Mouse (Mus musculus) embryonic facial prominence, embryonic 11.5 days (tissue): ENCODE data around the gene Wdr78. TPM values are rescaled to one million over a fixed set of nuclear protein-coding genes. Genes with fewer than 3 reads are reported as not detected.

Experiments used
- ATAC-seq: fragments of 200-750 bp; cut with Nextera tagmentation; replicated peaks from 2 replicates; pipeline ENCODE4 v1.8.0; 2017; ENCODE audit warnings: low read depth; ENCODE audit not compliant: insufficient number of reproducible peaks, low FRiP score, low TSS enrichment
- DNase-seq: peaks from one replicate; pipeline ENCODE4 v3.0.0-alpha.2; 2015; ENCODE audit warnings: low spot score
- H3K27ac ChIP-seq: fragments of 300-500 bp; sonication (generic); replicated peaks from 2 replicates; pipeline ENCODE4 v1.5.1; 2014; ENCODE audit warnings: mild to moderate bottlenecking, low read depth, low read length, control low read depth
- H3K27me3 ChIP-seq: fragments of 300-500 bp; sonication (generic); 2 replicates; pipeline ENCODE4 v1.6.1; 2014; ENCODE audit warnings: mild to moderate bottlenecking, low read length, moderate library complexity, mixed read lengths; ENCODE audit not compliant: control insufficient read depth, insufficient read depth
- H3K36me3 ChIP-seq: fragments of 300-500 bp; sonication (generic); replicated peaks from 2 replicates; pipeline ENCODE4 v1.6.1; 2014; ENCODE audit warnings: low read depth, mild to moderate bottlenecking, low read length, moderate library complexity, mixed read lengths; ENCODE audit not compliant: control insufficient read depth, insufficient read depth
- H3K4me1 ChIP-seq: fragments of 300-500 bp; sonication (generic); 2 replicates; pipeline ENCODE4 v1.6.1; 2014; ENCODE audit warnings: low read length, mixed read lengths; ENCODE audit not compliant: control insufficient read depth, insufficient read depth
- H3K4me2 ChIP-seq: fragments of 300-500 bp; sonication (generic); 2 replicates; pipeline ENCODE4 v1.6.1; 2014; ENCODE audit warnings: low read depth, mild to moderate bottlenecking, control low read depth, low read length, moderate library complexity
- H3K4me3 ChIP-seq: fragments of 300-500 bp; sonication (generic); 2 replicates; pipeline ENCODE4 v1.5.1; 2014; ENCODE audit warnings: low read depth, low read length, control low read depth
- H3K9ac ChIP-seq: fragments of 300-500 bp; sonication (generic); replicated peaks from 2 replicates; pipeline ENCODE4 v1.6.1; 2014; ENCODE audit warnings: mild to moderate bottlenecking, control low read depth, low read length
- H3K9me3 ChIP-seq: fragments of 300-500 bp; sonication (generic); replicated peaks from 2 replicates; pipeline ENCODE4 v1.6.1; 2016; ENCODE audit warnings: mild to moderate bottlenecking, low read length, inconsistent platforms, mixed read lengths; ENCODE audit not compliant: control insufficient read depth
- WGBS: fragments of 180-500 bp; shearing (Covaris S2); extraction: QIAGEN DNeasy Blood & Tissue Kit; methylation state at CpG from one replicate; pipeline ENCODE4 v1.1.7; 2014; 5-methylcytosine and 5-hydroxymethylcytosine counted together
- polyA plus RNA-seq: library from polyadenylated mRNA; unstranded; fragments of >200 nt; fragmentation: Nextera tagmentation; extraction: Ambion mirVana; gene quantifications from 2 replicates; pipeline ENCODE4 v1.2.1, GENCODE M21; 2014

Wdr78 gene
- polyA plus RNA-seq, 1 experiment from 2014 or later: 4.5 TPM

DNA sequence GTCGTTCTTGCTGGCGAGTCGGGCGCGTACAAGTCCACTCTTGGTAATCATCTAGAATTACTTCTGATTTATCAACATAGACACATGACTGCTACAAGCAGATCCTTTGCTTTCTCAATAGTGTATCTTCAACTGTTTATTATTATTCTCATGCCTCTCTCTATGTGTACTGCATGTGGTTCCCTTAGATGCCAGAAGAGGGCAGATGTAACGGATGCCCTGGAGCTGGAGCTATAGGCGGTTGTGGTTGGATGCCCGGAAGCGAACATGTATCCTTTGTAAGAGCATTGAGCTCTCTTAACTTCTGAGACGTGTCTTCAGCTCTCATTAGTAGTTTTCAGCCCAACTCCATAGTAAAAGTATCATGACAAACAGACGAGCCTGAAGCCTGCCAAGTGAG lies 71.4 kb downstream of the Wdr78 start:
- no peaks in the 10 kb centered on the region for H3K9me3 ChIP-seq
- H3K27me3 ChIP-seq: no peaks in the 10 kb centered on the region
- DNase-seq (no peak), ATAC-seq (no peak)
- H3K27ac ChIP-seq: no peak overlapping the region
- no peaks in the 10 kb centered on the region for H3K4me1 ChIP-seq
- no peaks in the 10 kb centered on the region for H3K36me3 ChIP-seq
- H3K4me2 ChIP-seq: no peak overlapping the region
- H3K9ac ChIP-seq: no peak overlapping the region
- WGBS: 90% methylated on average over 11 of the region's 11 CpGs
- H3K4me3 ChIP-seq: no peak overlapping the region

- Histone ChIP-seq H3K4me3 (no peak overlapping the region), H3K4me1 (no peaks in the 10 kb centered on the region), H3K27me3 (no peaks in the 10 kb centered on the region), H3K27ac (no peak overlapping the region), H3K9me3 (no peaks in the 10 kb centered on the region), H3K4me2 (no peak overlapping the region), H3K9ac (no peak overlapping the region), H3K36me3 (no peaks in the 10 kb centered on the region)
- 59% methylated on average over 5 of the region's 5 CpGs for WGBS
- no peak for ATAC-seq
- DNase-seq: no peak
Observed at GRCm38 (mm10) chr4:103039838-103040191, 74.5 kb downstream of the Wdr78 start.

- H3K36me3 ChIP-seq: no peaks in the 10 kb centered on the region
- no peaks in the 10 kb centered on the region for H3K4me1 ChIP-seq
- no peak overlapping the region for H3K27ac ChIP-seq
- H3K9ac ChIP-seq: no peak overlapping the region
- ATAC-seq (no peak), DNase-seq (no peak)
- H3K9me3 ChIP-seq: no peaks in the 10 kb centered on the region
- H3K4me3 ChIP-seq: no peak overlapping the region
- no peak overlapping the region for H3K4me2 ChIP-seq
- 85% methylated on average over 14 of the region's 14 CpGs for WGBS
- no peaks in the 10 kb centered on the region for H3K27me3 ChIP-seq
Observed at GRCm38 (mm10) chr4:103039103-103039837, 75.1 kb downstream of the Wdr78 start.

DNA sequence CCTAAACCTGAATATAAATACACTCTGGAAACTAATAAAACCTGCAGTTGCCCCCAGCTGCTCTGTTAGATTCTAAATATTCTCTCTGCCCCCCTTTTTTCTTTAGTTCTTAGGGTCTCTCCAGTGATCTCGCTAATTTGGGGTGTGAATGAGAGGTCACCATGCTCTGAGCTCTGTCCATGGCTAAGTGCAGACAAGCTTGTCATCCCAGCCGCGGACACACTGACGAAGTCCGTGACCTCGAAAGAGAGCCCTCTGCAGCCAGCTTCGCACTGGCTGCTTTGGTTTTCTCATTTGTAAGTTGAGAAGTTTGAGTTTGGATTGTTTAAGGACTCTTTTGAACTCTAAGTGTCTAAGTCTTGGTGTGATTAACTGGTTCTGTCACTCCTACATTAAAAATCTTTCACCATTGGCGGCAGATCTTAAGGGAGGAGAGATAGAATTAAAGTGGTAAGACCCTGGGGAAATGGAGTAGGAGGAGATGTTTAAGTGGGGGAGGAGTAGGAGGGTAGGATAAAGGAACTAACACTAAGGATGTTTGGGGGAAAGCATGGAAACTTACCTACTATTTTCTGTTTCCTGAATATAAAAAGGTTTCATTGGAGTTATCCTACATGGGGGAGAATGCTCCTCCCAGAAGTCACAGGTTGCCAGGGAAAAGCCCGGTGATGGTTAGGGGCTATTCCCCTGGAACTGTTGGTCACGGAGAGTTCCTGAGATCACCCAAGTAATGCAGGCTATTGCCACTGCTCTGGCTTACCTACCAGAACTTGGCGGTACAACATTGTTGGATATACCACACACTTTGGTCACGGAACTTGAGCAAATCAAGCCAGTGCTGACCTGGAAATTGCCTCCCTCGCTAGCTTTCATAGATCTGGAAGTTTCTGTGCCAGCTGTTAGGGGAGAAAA lies 85.9 kb downstream of the Wdr78 start:
- no peak for DNase-seq
- H3K9me3 ChIP-seq: no peaks in the 10 kb centered on the region
- WGBS: 68% methylated on average over 13 of the region's 13 CpGs
- H3K27me3 ChIP-seq: no peaks in the 10 kb centered on the region
- H3K9ac ChIP-seq: no peak overlapping the region
- H3K4me3 ChIP-seq: no peak overlapping the region
- no peak for ATAC-seq
- H3K27ac ChIP-seq: no peak overlapping the region
- H3K4me1 ChIP-seq: no peaks in the 10 kb centered on the region
- no peak overlapping the region for H3K4me2 ChIP-seq
- no peaks in the 10 kb centered on the region for H3K36me3 ChIP-seq

DNA sequence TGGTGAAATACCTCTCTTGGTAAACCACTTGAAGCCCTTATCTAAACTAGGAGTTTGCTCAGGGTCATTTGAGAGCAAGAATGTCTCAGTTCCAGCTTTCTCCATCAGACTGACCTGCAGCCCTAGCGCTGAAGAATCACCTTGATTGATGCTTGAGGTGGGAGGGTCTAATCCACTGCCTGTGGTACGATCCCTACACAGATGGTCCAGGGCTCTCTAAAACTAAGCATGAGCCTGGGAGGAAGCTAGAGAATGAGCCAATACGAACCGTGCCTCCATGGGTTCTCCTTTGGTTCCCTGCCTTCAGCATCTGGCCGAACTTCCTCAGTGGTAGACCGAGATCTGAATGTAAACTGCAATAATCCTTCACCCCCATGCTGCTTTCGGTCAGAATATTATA lies 86.6 kb downstream of the Wdr78 start:
- no peak for DNase-seq
- Histone ChIP-seq H3K4me1 (no peaks in the 10 kb centered on the region), H3K36me3 (no peaks in the 10 kb centered on the region), H3K9ac (no peak overlapping the region), H3K27ac (no peak overlapping the region), H3K27me3 (no peaks in the 10 kb centered on the region), H3K4me3 (no peak overlapping the region), H3K9me3 (no peaks in the 10 kb centered on the region), H3K4me2 (no peak overlapping the region)
- 83% methylated on average over 7 of the region's 7 CpGs for WGBS
- ATAC-seq: no peak

DNA sequence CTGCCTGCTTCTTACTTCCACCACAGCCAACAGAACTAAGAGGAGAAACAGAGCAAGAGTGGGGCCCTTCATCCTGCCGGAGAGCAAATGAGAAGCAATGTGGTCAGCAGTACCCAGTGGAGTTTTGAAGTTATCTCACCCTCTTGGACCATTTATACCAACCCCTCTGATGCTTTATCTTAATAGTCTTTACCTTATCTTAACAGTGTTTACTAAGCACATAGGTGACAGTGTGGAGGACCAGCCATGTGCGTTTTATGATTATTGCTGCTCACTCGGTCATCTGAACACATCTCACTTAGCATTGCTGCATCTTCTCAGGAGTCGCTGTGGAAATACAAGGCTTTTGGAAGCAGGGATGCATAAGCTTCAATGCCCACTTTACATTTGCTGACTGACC lies 87.7 kb downstream of the Wdr78 start, which contains the start of gene Insl5:
Gene Insl5, minus strand, starts transcription at position 222 of the 400 bp plus-strand sequence.
- Histone ChIP-seq H3K9me3 (no peaks in the 10 kb centered on the region), H3K36me3 (no peaks in the 10 kb centered on the region), H3K27ac (no peak within 1 kb of the TSS), H3K4me3 (no peak within 1 kb of the TSS), H3K4me1 (no peaks in the 10 kb centered on the region), H3K27me3 (no peaks in the 10 kb centered on the region), H3K4me2 (no peak within 1 kb of the TSS), H3K9ac (no peak within 1 kb of the TSS)
- DNase-seq: no peak
- ATAC-seq: no peak
- 96% methylated on average over 4 of the region's 4 CpGs for WGBS

GRCm38 (mm10) chr4:103013490-103013889 lies 100.9 kb downstream of the Wdr78 start:
- Histone ChIP-seq H3K27ac (no peak overlapping the region), H3K4me2 (no peak overlapping the region), H3K9ac (no peak overlapping the region), H3K4me1 (0 out of 2 replicates have a peak, but pooled peaks cover 3% of the 10 kb centered on the region), H3K9me3 (no peaks in the 10 kb centered on the region), H3K36me3 (no peaks in the 10 kb centered on the region), H3K27me3 (no peaks in the 10 kb centered on the region), H3K4me3 (no peak overlapping the region)
- no peak for ATAC-seq
- WGBS: 9% methylated on average over 4 of the region's 4 CpGs
- DNase-seq: peak; percentile 30

DNA sequence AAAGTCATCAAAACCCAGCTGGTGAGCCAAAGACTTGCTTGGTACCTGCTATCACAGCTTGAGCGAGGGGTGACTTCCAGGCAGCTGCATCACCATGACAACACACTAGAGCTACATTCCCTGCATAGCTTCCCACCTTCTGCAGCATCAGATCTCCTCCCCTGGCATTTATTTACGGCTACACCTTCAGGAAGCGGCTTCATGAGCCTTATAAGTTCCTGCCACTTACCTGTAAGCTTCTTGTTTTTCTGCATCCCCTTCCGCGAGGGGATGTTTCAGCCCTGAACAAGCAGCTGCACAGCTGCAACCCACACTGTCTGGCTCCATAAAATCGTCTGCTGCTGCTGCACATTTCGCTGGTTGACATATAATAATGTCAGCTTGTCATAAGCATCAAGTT lies 102.5 kb downstream of the Wdr78 start:
- Histone ChIP-seq H3K27ac (no peak overlapping the region), H3K36me3 (no peaks in the 10 kb centered on the region), H3K9ac (no peak overlapping the region), H3K4me3 (no peak overlapping the region), H3K9me3 (no peaks in the 10 kb centered on the region), H3K27me3 (no peaks in the 10 kb centered on the region), H3K4me1 (0 out of 2 replicates have a peak, but pooled peaks cover 3% of the 10 kb centered on the region), H3K4me2 (no peak overlapping the region)
- ATAC-seq (no peak), DNase-seq (peak; percentile 49)
- 35% methylated on average over 7 of the region's 7 CpGs for WGBS
